Mouse (Mus musculus): Measurements from ENCODE around the gene Ttc21a. TPM values are rescaled to one million over a fixed set of nuclear protein-coding genes. Genes with fewer than 3 reads are reported as not detected.

Ttc21a gene
- polyA plus RNA-seq, 3 experiments from 2014 or later, result not detected

DNA sequence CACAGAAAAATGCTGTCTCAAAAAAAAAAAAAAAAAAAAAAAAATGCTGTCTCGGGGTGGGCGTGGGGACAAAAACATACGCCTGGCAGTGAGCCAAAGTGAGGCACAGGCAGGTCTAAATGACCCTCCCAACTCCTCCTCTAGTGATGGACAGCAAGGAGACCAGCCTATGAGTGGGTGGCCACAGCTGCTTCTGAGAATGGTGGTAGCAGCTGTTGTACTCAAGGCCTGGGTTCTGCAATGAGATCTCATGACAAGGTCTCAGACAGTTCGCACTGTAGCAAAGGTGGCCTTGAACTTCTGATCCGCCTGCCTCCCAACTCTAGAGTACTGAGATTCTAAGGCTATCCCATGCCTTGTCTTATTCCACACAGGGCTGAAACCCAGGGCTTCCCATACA, 4.0 kb downstream of the Ttc21a start:
- no peak for ATAC-seq

- ATAC-seq, result no peak
Observed at GRCm38 (mm10) chr9:119941861-119942260, 4.5 kb downstream of the Ttc21a start.

- no peak for ATAC-seq
Observed at GRCm38 (mm10) chr9:119943326-119943725, 5.9 kb downstream of the Ttc21a start.

- no peak for ATAC-seq
Observed at GRCm38 (mm10) chr9:119945173-119945900, 7.9 kb downstream of the Ttc21a start.

GRCm38 (mm10) chr9:119948804-119949203, 11.4 kb downstream of the Ttc21a start:
- no peak for ATAC-seq

DNA sequence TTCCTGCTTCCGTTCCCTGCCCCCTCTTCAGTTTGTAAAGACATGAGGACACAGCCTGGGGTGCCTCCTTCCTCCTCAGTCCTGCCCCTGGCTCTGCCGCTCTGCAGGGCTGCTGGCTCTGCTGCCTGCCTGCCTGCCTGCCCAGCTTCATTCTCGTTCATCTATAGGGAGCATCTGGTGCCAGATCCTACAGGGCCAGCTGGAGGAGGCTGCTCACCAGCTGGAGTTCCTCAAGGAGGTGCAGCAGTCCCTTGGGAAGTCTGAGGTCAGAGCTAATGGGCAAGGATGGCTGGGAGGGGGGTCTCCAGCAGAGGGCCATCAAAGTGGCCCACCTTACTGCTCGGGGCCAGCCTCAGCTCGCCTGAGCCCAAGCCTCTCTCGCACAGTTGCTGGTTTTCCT, 13.0 kb downstream of the Ttc21a start:
- no peak for ATAC-seq

DNA sequence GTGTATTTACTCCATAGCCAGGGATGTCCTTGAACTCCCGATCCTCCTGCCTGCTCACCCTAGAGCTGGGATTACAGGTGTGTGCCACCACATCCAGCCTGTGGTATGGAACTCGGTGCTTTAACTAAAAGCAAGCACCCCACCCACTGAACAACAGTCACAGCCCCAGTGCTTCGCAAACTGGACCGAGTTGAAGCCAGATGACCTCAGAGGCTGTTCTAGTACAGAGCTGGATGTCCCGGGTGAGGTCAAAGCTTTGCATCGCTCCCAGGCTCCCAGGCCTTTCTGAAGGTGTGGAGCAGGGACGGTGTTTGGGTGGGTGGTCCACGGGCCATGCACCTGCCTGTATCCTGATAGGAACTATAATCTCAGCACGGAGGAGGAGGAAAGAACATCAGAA, 14.0 kb downstream of the Ttc21a start:
- no peak for ATAC-seq

- ATAC-seq, result no peak
Observed at GRCm38 (mm10) chr9:119958835-119959234, 21.4 kb downstream of the Ttc21a start.

DNA sequence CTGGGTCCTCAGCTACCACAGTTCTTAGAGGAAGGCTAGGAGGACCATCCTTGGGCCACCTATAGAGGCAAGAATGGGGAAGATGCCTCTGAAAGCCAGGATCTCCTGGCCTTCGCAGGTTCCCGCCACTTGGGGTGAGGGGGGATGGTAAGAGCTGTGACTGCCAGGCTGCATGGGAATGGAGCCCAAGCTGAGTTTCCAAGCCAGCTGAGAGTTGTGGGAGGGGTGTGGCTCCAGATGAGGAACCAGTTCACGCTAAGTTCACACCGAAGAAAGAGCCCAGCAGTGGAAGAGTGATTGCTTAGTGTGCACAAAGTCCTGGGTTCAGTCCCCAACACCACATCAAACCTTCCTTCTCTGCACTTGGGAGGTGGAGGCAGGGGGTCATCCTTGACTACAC, 24.8 kb downstream of the Ttc21a start:
- no peak for ATAC-seq

GRCm38 (mm10) chr9:119962987-119963667, 25.7 kb downstream of the Ttc21a start:
- peak; percentile 76 for ATAC-seq

DNA sequence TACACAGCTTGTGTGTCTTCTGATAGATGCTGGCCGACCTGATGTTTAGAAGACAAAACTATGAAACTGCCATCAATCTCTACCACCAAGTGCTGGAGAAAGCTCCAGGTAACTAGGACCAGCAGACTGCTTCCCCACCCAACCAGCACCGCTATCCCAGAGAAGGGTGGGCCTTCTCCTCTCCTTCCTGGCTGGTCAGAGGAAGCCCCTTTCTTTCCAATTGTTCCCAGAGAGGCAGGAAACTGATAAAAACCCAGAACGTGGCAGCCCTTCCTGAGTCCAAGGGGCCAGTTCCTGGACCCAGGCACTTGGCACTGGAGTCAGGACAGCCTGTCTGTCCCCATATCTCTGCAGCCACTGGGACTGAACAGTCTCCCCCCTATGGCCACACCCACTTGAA, 26.8 kb downstream of the Ttc21a start:
- no peak for ATAC-seq

DNA sequence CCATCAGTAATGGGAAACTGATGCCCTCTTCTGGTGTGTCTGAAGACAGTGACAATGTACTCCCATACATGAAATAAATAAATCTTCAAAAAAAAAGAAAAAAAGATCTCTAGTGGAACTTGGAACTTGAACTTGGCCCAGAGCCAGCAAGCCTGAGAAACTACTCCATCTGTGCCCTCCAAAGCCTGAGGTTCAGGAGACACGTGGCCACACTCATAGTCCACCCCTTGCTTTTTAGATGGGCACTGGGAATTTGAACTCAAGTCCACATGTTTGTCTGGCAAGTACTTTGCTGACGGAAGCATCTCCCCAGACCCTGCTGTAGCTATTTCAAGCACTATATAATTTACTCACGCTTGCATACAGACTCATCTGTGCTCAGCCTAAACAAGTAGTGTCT, 27.8 kb downstream of the Ttc21a start:
- ATAC-seq, result no peak

DNA sequence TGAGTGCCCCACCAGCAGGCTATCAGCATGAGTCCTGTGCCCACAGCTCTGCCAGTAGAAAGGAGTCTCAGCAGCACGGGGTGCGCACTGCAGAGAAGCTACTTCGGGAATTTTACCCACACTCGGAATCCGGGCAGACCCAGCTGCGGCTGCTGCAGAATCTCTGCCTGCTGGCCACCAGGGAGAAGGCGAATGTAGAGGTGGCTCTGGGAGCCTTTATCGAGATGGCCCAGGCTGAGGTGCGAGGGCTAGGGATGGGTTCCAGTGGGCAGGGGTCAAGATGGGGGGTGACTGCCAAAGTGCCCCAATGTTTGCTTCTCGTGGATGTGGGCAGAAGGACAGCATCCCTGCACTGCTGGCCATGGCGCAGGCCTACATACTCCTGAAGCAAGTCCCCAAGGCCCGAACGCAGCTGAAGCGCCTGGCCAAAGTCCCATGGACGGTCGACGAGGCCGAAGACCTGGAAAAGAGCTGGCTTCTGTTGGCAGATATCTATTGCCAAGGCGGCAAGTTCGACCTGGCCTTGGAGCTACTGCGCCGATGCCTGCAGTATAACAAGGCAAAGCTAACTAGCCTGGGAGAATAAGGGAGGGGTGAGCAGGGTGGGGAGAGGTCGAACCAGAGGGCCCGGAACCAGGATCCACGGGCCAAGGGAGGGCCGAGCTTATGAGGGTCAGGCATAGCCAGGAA, 29.0 kb downstream of the Ttc21a start:
- ATAC-seq, result no peak

DNA sequence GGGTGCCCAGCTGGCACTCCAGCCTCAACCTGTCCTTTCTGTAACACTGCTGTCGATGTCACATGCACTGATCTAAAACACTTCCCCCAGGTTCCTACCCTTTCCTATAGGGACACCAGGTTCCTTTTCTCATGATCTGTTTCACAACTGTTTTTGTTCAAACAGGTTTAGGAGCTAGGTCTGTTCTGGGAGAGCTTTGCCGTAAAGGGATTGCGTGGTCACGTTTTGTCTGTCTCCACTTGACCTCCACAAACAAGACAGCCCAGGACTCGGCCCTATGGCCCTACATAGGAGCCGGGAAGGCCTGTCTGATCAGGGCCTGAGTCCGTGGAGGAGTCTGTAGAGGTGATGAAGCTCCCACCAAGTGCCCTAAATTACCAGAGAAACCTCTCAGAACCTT, 32.4 kb downstream of the Ttc21a start:
- no peak for ATAC-seq

- ATAC-seq, result peak; percentile 46
Observed at GRCm38 (mm10) chr9:119970221-119970620, 32.8 kb downstream of the Ttc21a start.

DNA sequence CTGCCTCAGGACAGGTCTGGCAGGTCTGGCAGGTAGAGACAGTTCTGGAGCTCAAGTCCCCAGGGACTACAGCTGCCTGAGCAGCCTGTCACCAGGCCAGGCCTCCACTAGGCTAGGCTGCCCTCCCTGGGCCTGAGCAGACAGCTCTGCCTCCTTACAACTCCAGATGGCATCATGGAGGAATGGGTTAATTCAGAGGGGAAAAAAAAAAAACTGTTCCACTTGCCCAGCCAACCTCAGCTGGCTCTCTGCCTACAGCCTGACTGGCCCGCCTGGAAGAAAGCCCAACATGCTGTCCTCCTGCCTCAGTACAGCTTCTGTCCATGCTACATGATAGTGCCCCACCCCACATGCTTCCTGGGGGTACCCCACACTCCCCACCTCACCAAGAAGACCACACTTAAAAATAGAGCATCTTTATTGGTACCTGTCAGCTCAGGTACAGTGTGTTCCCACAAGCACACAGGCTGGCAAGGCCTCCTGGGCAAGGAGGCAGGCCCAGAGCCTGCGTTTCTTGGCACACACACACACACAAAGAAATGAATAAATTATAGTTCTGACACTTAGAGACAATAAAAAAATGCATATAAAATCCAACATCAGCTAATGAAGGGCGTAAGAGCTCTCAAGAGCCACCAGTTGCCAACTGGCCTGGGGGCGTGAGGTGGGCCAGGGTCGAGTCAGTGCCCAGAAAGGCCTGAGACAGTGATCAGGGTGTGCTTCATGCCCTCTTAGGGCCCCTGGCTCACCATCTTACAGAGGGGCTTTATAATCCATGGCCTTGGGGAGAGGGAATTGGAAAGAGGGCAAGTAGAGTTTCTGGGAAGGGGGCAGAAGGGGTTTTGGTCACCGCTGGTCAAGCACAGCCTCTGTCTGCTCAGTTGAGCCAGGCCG, 33.6 kb downstream of the Ttc21a start:
- no peak for ATAC-seq

DNA sequence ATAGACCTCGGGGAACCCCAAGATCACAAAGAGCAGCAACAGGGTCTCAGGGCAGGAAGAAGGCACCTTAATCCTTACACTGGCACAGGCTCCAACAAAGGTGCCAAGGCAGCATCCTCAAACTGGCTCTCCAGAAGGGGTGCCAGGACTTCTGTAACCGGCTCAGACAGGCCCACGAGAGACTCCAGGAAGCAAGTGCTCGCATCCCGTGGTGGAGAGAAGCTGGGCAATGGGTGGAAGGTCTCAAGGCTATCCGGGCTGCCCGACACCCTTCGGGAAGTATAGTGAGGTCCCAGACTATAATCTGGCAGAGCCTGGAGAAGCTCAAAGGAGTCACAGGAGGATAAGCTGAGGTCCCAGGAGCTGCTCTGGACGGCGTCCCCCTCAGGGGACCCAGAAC, 34.8 kb downstream of the Ttc21a start:
- no peak for ATAC-seq

- ATAC-seq, result no peak
Observed at GRCm38 (mm10) chr9:119972582-119972981, 35.2 kb downstream of the Ttc21a start.

- no peak for ATAC-seq
Observed at GRCm38 (mm10) chr9:119973281-119973680, 35.9 kb downstream of the Ttc21a start.

GRCm38 (mm10) chr9:119973869-119974520, 36.6 kb downstream of the Ttc21a start:
- ATAC-seq, result no peak

DNA sequence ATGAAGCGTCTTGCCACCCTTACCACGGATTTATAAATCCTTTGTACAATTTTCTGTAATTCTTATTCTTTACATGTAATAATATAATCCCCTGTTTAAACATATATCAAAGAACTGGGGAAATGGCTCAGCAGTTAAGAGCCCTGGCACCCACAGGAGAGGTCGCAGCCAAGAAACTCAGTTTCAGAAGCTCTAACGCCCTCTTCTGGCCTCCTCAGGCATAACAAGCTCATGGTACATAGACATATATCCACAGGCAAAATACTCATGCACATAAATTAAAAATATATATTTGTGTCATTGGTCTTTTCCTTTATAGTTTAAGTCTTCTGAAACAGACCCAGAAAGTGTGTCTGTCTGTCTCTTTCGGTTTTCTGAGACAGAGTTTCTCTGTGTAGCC, 37.2 kb downstream of the Ttc21a start:
- no peak for ATAC-seq

DNA sequence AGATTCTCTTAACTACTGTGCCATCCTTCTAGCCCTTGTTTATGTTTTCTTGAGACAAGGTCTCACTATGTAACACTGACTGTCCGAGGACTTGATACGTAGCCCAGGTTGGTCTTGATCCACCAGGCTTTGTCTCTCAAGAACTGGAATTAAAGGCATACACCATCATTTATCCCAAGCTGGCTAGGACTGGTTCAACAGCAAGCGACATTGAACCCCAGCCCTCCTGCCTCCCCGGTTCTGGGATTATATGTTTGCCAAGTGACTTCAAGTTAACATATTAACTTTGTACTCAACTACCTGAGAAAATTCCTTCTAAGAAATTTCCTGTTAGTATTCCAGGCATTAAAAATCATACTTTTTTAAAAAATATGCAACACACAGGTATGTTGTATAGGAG, 37.9 kb downstream of the Ttc21a start:
- ATAC-seq, result no peak

Data from inflammation-experienced regulatory T-cells, adult 6 months (primary cell).